Mouse (Mus musculus) testis, adult 2 months (tissue): Measurements from ENCODE around the gene Kcnip4. TPM values are rescaled to one million over a fixed set of nuclear protein-coding genes. Genes with fewer than 3 reads are reported as not detected.

Experiments used
- H3K27ac ChIP-seq: fragments of 200-500 bp; 2 replicates; pipeline ENCODE4 v1.5.1; 2012; ENCODE audit warnings: low read depth, low read length; ENCODE audit not compliant: control insufficient read depth, insufficient read depth
- H3K27me3 ChIP-seq: fragments of 200-500 bp; 2 replicates; pipeline ENCODE4 v1.6.1; 2012; ENCODE audit warnings: mild to moderate bottlenecking, low read length, moderate library complexity; ENCODE audit not compliant: control insufficient read depth, insufficient read depth
- H3K36me3 ChIP-seq: fragments of 200-500 bp; 2 replicates; pipeline ENCODE4 v1.6.1; 2012; ENCODE audit warnings: mild to moderate bottlenecking, low read length; ENCODE audit not compliant: control insufficient read depth, insufficient read depth
- H3K4me1 ChIP-seq: fragments of 200-500 bp; 2 replicates; pipeline ENCODE4 v1.6.1; 2012; ENCODE audit warnings: low read length; ENCODE audit not compliant: control insufficient read depth, insufficient read depth
- H3K4me3 ChIP-seq: fragments of 200-500 bp; 2 replicates; pipeline ENCODE4 v1.5.1; 2012; ENCODE audit warnings: low read depth, mild to moderate bottlenecking, low read length, moderate library complexity, mixed read lengths; ENCODE audit not compliant: control insufficient read depth
- CTCF ChIP-seq: fragments of 200-500 bp; IDR thresholded peaks from 2 replicates; pipeline ENCODE4 v1.5.1; 2012; ENCODE audit warnings: low read depth, mild to moderate bottlenecking, inconsistent platforms, low read length, moderate library complexity; ENCODE audit not compliant: control insufficient read depth, insufficient read depth, insufficient replicate concordance
- POLR2A ChIP-seq: fragments of 200-500 bp; IDR thresholded peaks from 2 replicates; pipeline ENCODE4 v1.6.1; 2012; ENCODE audit warnings: low read depth, mild to moderate bottlenecking, inconsistent platforms, low read length, moderate library complexity; ENCODE audit not compliant: control insufficient read depth
- polyA plus RNA-seq: library from polyadenylated mRNA; depleted of rRNA; stranded (reverse); fragments of >200 nt; gene quantifications from 2 replicates; pipeline ENCODE4 v1.2.3, GENCODE M21; 2012

Gene Kcnip4
- polyA plus RNA-seq, 1 experiment: 2.2 TPM

DNA sequence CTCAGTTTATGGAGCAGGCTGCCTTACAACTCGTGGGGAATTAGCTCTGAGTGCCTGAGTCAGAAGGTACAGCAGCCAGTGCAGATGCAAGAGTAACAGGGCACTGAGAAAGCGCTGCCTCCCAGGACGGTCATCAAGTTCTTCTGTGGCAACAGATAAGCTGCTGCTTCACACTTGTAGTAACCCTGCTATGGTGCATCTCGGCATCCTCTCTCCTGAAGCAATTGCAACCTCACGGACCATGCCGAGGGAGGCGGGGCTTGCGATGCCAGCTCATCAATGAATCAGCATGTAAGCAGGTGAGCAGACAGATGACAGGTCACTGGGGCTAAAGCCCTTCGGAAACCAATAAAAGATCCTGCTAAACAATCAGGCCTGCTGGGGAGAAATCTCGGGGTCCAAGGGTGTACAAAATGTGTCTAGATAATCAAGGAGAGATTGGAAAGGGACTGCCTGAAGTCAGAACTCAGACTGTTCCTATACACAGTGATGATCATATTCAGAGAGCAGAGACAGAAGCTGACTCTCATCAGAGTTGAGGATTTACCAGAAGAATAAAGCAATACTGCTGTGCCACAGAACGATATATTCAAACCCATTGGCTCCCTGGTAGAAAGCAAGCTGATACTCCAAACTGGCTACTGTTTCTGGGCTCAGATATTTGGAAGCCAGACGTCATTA lies 239.1 kb downstream of the Kcnip4 start:
- TF ChIP-seq CTCF: no peak
- no peak for TF ChIP-seq POLR2A
- Histone ChIP-seq H3K27me3 (no peaks in the 10 kb centered on the region), H3K4me1 (no peaks in the 10 kb centered on the region), H3K36me3 (no peaks in the 10 kb centered on the region), H3K4me3 (peak overlapping the region; percentile 40), H3K27ac (no peak overlapping the region)

DNA sequence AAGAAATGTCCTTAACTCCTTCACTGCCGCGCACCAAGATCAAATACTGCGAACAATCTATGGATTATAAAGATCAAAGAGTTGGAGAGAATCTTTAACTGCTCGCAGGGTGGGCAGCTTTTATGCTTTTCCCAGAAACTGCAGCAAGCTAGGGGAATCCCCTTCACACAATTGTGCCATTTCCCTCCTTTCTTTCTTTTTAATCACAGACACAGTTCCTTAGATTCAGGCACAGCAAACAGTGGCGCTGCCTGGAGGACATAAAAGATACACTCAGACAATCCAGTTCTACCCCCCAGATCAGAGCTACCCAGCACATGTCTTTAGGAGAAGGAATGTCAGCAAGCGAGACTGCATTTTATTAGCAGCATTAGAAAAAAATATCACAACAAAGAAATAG lies 239.9 kb downstream of the Kcnip4 start:
- Histone ChIP-seq H3K4me1 (no peaks in the 10 kb centered on the region), H3K36me3 (no peaks in the 10 kb centered on the region), H3K4me3 (no peak overlapping the region; the same call in 1 of the 2 replicates), H3K27me3 (no peaks in the 10 kb centered on the region), H3K27ac (no peak overlapping the region)
- TF ChIP-seq POLR2A (no peak), CTCF (no peak)

DNA sequence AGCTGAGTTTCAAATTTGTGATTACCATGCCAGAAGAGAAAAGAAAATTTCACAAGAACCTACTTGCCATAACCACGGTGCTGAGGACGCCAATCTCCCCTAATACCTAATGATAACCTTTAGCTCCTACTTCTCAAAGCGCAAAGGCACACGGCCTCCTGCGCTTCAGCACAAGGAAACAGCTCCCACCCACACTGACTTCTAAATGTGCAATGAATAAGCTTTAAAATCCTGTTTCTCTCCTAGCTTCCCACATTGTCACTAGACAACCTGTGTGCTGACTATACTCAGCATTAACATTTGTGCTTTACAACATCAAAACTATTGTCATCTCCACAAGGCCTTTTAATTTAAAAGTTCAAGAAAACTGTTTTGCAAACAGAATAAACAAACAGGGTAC lies 241.3 kb downstream of the Kcnip4 start:
- Histone ChIP-seq H3K4me3 (no peak overlapping the region), H3K27ac (no peak overlapping the region), H3K4me1 (no peaks in the 10 kb centered on the region), H3K27me3 (no peaks in the 10 kb centered on the region), H3K36me3 (no peaks in the 10 kb centered on the region)
- TF ChIP-seq POLR2A: no peak
- no peak for TF ChIP-seq CTCF

DNA sequence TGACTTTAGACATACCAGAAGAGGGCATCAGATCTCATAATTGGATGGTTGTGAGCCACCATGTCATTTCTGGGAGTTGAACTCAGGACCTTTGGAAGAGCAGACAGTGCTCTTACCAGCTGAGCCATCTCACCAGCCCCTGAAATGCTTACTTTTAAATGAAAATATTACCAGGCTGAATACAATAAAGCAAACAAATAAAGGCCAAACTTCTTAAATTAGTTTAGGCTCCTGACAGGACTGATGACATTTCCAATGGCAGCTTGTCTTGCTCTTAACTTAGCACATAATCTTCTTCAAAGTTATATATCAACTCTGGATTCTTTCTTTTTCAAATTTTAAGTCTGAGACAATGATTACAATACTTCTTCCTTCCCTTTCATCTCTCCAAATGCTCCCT lies 252.8 kb downstream of the Kcnip4 start:
- H3K27ac ChIP-seq: no peak overlapping the region
- TF ChIP-seq CTCF (no peak), POLR2A (no peak)
- no peaks in the 10 kb centered on the region for H3K36me3 ChIP-seq
- no peak overlapping the region for H3K4me3 ChIP-seq
- no peaks in the 10 kb centered on the region for H3K27me3 ChIP-seq
- no peaks in the 10 kb centered on the region for H3K4me1 ChIP-seq

DNA sequence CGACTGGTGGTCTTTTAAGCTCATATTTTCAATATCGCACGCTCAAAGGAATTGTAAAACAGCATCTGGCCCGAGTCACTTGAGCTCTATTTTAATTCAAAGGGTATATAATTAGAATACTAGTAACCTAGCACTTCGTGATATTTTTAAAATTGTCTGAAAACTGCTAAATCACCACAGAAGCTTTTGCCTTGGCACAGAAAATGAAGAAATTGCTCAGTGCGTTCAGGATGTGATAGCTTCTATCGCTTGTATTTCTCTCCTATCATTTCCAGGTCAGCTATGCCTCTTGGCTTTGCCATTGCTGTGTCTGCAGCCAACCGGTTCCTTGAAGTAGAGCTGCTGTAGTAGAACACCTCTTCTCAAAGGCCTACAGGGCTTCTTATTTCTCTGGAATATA lies 255.9 kb downstream of the Kcnip4 start:
- no peak overlapping the region for H3K4me3 ChIP-seq
- TF ChIP-seq CTCF (no peak), POLR2A (no peak)
- no peaks in the 10 kb centered on the region for H3K27me3 ChIP-seq
- H3K27ac ChIP-seq: no peak overlapping the region
- H3K36me3 ChIP-seq: no peaks in the 10 kb centered on the region
- no peaks in the 10 kb centered on the region for H3K4me1 ChIP-seq

DNA sequence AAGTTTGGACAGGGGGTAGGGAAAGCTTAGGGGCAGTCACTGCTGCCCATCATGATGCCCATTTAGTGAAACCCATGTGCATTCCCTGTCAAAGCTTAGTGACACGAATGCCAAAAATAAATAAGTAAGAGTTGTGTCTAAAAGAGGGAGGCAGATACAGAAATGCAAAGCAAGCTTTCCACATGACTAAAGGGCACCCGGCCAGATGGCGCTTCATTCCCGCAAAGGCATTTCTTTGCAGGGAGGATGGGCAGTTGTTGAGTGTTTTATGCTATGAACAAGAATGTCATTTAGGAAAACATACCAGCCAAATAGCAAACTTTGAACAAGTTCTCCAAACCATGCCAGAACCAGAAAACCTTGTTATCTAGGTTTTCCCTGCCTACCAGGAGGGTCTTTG lies 265.4 kb downstream of the Kcnip4 start:
- Histone ChIP-seq H3K36me3 (no peaks in the 10 kb centered on the region), H3K4me3 (no peak overlapping the region), H3K27me3 (no peaks in the 10 kb centered on the region), H3K4me1 (no peaks in the 10 kb centered on the region), H3K27ac (no peak overlapping the region)
- no peak for TF ChIP-seq CTCF
- TF ChIP-seq POLR2A: no peak

DNA sequence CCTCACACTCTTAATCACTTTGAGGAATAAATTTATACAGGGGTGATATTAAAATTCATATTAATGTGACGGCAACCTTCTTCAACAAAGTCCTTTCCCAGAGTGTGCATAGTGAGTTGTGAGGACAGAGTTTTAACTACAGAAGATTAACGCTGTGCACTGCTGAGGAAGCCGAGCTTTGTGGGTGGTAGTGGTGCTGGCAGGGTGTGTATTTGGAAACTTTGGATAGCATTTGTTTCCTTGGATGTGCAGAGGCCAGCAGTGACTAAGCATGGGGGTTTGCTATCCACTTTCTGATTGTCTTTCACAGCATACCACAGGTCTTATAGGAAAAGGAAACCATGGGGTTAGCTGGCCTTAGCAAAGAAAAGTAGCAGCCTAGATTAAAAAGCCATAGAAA lies 267.9 kb downstream of the Kcnip4 start:
- Histone ChIP-seq H3K4me3 (no peak overlapping the region), H3K27ac (no peak overlapping the region), H3K4me1 (no peaks in the 10 kb centered on the region), H3K27me3 (no peaks in the 10 kb centered on the region), H3K36me3 (no peaks in the 10 kb centered on the region)
- TF ChIP-seq POLR2A (no peak), CTCF (no peak)

DNA sequence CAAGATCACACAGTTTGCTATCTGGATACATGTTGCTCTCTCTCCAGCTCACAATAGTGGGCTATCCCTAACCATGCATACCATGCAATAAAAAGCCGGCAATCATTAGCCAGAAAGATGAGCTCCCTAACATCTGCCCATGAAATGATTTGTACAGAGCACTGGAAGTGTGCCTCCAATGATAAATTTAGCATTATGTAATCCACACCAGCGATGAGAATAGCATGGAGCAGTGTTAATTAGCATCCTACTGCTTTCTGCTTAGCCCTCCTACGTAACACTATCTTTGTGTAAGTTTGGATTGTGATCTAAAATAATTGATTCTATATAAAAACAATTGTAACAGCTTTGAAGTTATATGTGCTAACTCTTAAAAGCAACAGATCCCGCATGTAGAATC lies 268.7 kb downstream of the Kcnip4 start:
- Histone ChIP-seq H3K4me3 (no peak overlapping the region), H3K4me1 (no peaks in the 10 kb centered on the region), H3K27ac (no peak overlapping the region), H3K36me3 (no peaks in the 10 kb centered on the region), H3K27me3 (no peaks in the 10 kb centered on the region)
- TF ChIP-seq POLR2A (no peak), CTCF (no peak)
